Mouse (Mus musculus): ENCODE data around the gene Shisa8.

Gene Shisa8

GRCm38 (mm10) chr15:82221104-82221860 lies 8.7 kb upstream of the Shisa8 start:
- DNase-seq: no peak

- DNase-seq: no peak
Measured at GRCm38 (mm10) chr15:82220003-82220675, 7.5 kb upstream of the Shisa8 start.

DNA sequence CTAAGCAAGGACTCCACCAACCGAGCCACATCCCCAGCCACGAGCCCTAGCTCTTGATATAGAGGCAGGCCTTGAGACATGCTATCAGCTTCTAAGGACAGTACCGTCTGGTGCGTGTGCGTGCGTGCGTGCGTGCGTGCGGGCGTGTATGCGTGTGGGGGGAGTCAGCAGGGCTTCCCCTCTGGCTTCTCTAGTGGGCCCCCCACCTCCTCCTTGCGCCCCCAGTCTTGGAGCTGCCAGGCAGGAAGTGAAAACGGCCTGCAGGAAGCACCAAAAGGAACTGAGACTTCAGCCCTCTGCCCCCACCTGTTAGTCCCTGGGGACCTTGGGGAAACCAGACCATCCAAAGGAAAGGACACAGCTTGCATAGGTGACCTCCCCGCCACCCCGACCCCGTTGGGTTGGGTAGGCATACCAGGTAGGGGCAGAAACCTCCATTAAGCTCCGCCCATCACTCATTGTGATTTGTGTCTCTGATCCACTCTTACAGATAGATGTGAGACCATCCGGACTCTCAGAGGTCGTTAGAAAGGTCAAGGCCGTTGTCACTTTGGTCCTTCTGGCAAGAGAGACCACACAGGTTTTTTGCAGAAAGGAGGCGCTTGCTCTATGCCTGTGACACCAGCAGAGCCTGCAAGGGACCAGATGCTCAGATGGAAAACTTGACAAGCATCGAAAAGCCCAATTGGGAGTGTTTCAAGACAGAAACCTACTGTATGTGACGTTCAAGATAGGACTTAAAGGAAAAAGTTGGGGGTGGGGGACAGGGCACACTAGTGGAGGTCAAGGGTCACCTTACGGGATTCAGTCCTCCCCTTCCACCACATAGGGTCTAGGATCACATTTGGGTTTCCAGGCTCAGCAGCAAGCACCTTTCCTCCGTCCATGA lies 6.4 kb upstream of the Shisa8 start:
- peak; percentile 35 to 66 for DNase-seq

- no peak for DNase-seq
Measured at GRCm38 (mm10) chr15:82217980-82218379, 5.4 kb upstream of the Shisa8 start.

- peak in 1 of 2 experiments; percentile 3 for DNase-seq
Measured at GRCm38 (mm10) chr15:82217039-82217438, 4.4 kb upstream of the Shisa8 start.

DNA sequence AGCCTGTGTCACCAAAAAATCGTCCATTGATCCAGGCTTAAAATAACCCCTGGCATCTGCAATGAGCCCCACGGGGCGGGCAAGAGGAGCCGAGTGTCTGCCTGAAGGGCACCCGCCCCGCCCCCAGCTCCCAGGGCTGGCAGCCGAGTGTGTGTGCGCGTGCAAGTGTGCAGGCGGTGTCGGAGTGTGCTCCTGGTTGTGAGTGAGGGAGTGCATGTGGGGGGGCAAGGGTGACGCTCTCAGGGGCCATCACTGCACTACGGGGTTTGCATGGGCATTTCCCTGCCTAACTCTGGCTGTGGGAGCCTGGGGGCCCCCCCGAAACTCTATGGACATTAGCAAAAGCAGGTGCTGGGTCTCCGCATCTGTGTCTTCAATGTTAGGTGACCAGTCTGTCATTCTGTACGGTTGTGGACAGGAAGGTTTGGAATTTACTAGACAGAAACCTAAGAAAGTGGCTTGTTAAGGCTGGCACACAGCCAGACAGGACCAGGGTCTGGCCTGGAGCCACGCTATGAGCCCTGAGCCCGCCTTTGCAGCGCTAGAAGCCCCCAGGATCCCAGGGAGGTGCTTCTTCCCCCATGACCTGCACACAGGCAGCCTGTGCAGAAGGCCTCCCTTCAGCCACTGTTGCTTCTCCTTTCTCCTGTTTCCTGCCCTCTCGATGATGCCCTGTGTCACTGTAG lies 3.7 kb upstream of the Shisa8 start:
- DNase-seq: no peak

GRCm38 (mm10) chr15:82215332-82216046 lies 2.9 kb upstream of the Shisa8 start:
- no peak for DNase-seq

DNA sequence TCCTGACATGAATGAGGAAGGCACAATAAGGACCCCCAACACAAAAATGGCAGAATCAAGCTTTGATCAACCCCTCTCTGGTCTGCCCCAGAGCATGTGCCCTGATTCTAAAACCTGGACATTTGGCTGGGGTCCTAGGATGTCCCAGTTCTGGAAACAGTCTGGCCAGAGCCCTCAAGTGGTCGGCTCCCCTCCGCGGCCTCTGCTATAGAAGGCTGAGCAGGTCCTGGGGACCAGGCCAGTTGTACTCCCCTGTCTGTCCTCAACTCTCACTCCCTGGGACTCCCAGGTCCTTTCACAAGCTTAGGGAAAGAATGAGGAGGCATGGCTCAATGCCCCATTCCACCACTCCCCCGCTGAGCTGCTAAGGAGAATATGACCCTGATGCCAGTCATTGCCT lies 607 bp upstream of the Shisa8 start:
- no peak for DNase-seq

- DNase-seq: peak; percentile 39 to 53
Measured at GRCm38 (mm10) chr15:82211911-82212751, 484 bp downstream of the Shisa8 start.

DNA sequence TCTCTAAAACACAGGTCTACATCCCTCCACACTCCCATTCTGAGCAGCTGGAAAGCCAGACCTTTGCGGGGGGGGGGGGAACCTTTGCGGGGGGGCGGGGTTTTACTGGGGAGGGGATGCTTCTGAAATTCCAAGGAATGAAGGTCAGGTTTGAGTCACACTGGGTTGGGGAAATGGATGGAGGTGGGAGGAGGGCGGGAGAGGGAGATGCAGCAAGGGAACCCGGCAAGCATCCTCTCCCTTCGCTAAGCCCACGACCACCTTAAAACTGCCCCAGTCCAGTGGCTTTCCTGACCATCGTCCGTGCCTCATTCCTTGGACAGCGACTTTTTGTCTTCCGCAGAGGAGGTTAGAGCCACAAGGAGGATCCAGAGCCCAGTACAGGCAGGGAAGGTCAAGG lies 1.3 kb downstream of the Shisa8 start:
- no peak for DNase-seq

GRCm38 (mm10) chr15:82210801-82211200 lies 1.8 kb downstream of the Shisa8 start:
- no peak for DNase-seq

DNA sequence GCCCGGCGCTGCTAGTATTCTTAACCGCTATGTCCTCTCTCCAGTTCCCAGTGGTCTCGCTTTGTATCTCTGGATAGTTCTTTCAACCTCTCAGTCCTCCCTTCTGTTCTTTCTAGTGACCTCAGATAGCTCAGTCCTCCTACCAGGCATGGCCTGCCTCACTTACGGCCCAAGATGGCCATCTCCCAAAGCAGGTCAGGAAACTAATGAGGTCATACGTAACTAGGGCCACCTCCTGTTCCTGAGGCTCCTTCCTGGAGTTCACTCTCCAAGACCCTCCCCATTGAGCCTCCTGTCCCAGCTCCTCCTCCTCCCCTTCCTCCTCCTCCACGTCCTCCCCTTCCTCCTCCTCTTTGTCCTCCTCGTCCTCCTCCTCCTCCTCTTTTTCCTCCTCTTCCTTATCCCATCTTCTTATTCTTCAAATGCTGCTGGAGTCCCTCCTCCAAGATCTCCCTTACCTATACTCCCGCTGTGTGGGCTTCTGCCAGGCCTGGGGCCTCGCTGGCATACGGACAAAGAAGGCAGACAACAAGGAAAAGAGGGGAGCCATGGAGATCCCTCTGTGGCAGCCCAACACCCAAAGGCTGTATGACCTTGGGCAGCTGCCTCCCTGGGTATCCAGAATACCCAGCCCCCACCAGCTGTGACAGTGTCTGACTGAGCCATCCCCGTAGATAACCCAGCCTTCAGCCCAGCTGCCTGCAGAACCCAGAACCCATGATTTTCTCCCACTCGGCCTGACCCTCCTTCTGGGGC lies 3.1 kb downstream of the Shisa8 start:
- DNase-seq: no peak

- no peak for DNase-seq
Measured at GRCm38 (mm10) chr15:82208307-82208706, 4.3 kb downstream of the Shisa8 start.

GRCm38 (mm10) chr15:82207504-82208219 lies 5.0 kb downstream of the Shisa8 start:
- DNase-seq: no peak

- no peak for DNase-seq
Measured at GRCm38 (mm10) chr15:82207105-82207459, 5.5 kb downstream of the Shisa8 start.

DNA sequence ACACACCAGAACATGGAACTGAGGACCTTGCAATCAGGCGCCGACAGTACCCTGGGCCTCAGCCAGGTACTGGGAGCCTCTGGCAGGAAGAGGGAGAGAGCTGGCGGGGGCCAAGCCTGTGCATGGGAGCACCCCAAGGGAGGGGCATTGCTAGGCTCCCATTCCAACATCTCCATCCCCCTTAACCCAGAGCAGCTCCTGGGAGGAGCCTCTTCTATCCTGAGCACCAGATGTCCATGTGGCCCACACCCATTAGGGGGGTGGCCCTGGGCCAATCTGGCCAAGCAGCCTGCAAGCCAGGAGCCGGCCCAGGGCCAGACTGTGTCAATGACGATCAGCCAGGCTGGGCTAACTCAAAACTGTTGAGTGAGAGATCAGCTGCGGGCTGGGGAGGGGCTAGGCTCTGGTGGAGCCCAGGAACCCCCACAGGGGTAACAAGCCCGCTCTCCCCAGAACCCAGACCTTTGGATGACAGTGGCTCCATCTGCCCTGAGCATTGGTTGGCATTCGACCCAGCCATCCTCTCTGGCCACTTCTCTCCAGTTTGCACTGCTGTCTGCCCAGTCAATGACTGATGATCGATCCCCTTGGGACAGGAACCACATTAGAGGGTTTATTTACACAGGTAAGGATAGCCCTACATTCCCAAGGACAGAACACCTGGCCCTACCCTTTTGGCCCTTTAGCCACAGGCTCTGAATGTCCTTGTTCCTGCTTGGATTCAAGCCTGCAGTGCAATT lies 6.1 kb downstream of the Shisa8 start:
- DNase-seq: peak; percentile 64 to 82

GRCm38 (mm10) chr15:82204680-82205371 lies 7.8 kb downstream of the Shisa8 start:
- DNase-seq: no peak

DNA sequence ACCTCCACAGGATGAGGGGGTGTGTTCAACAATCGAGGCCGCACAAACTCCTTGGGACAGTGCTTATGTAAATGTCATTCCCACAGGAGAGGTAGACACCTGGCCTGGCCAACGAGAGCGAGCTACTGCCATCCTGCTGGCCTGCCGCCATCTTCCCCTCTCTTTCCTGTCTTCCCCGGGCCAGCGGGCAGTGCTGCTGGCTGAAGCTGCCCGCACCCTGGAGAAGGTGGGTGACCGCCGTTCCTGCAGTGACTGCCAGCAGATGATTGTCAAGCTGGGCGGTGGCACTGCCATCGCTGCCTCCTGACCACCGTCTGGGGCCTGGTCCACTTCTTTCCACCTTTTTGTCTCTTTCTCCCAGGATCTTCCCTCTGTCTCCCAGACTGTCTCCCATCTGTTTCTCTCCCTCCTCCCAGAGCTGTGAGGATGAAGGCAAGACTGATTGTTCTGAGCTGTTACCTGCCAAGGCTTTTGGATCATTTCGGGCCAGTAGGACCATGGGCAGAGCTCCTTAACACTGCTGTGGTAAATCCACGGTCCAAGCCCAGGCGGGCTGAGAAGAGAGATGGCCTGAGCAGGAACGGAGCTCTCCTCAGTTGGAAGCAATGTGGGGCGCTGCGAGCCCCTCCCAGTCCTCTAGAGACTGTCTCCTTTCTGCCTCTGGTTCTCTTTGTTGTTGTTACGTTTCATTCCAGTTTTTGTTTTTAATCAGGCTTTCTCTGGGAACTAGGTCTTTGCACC lies 8.8 kb downstream of the Shisa8 start:
- no peak for DNase-seq
